Mouse (Mus musculus) midbrain, embryonic 11.5 days (tissue): ENCODE data around the gene Abtb2. TPM values are rescaled to one million over a fixed set of nuclear protein-coding genes. Genes with fewer than 3 reads are reported as not detected.
A peak's percentile ranks its signal among the peaks of the same experiment; 100 is the strongest.

ENCODE experiments used
- ATAC-seq: fragments of 200-750 bp; cut with Nextera tagmentation; 2 replicates; pipeline ENCODE4 v1.8.0; 2017; ENCODE audit warnings: moderate TSS enrichment, moderate library complexity; ENCODE audit not compliant: low FRiP score
- DNase-seq: peaks from one replicate; pipeline ENCODE4 v3.0.0; 2015; ENCODE audit warnings: low spot score; ENCODE audit errors: missing footprints
- H3K27ac ChIP-seq: fragments of 300-500 bp; sonication (generic); 2 replicates; pipeline ENCODE4 v1.5.1; 2014; ENCODE audit warnings: low read depth, low read length
- H3K27me3 ChIP-seq: fragments of 300-500 bp; sonication (generic); 2 replicates; pipeline ENCODE4 v1.6.1; 2014; ENCODE audit warnings: mild to moderate bottlenecking, low read length, moderate library complexity, mixed read lengths; ENCODE audit not compliant: control insufficient read depth, insufficient read depth
- H3K36me3 ChIP-seq: fragments of 300-500 bp; sonication (generic); 2 replicates; pipeline ENCODE4 v1.6.1; 2014; ENCODE audit warnings: mild to moderate bottlenecking, low read length, moderate library complexity, mixed read lengths; ENCODE audit not compliant: control insufficient read depth, insufficient read depth
- H3K4me1 ChIP-seq: fragments of 300-500 bp; sonication (generic); 2 replicates; pipeline ENCODE4 v1.6.1; 2014; ENCODE audit warnings: low read length; ENCODE audit not compliant: control insufficient read depth, insufficient read depth
- H3K4me2 ChIP-seq: fragments of 300-500 bp; sonication (generic); 2 replicates; pipeline ENCODE4 v1.6.1; 2014; ENCODE audit warnings: mild to moderate bottlenecking, moderate library complexity
- H3K4me3 ChIP-seq: fragments of 300-500 bp; sonication (generic); 2 replicates; pipeline ENCODE4 v1.5.1; 2014; ENCODE audit warnings: low read depth, low read length
- H3K9ac ChIP-seq: fragments of 300-500 bp; sonication (generic); 2 replicates; pipeline ENCODE4 v1.6.1; 2014; ENCODE audit warnings: low read length
- H3K9me3 ChIP-seq: fragments of 300-500 bp; sonication (generic); 2 replicates; pipeline ENCODE4 v1.6.1; 2016; ENCODE audit warnings: low read length; ENCODE audit not compliant: control insufficient read depth
- WGBS: fragments of 180-500 bp; shearing (Covaris S2); extraction: QIAGEN DNeasy Blood & Tissue Kit; methylation state at CpG from one replicate; pipeline ENCODE4 v1.1.7; 2014; 5-methylcytosine and 5-hydroxymethylcytosine counted together
- polyA plus RNA-seq: library from polyadenylated mRNA; unstranded; fragments of >200 nt; fragmentation: Nextera tagmentation; extraction: Ambion mirVana; gene quantifications from 2 replicates; pipeline ENCODE4 v1.2.1, GENCODE M21; 2014

Gene Abtb2
- polyA plus RNA-seq, 1 experiment from 2014 or later, result 12.1 TPM

DNA sequence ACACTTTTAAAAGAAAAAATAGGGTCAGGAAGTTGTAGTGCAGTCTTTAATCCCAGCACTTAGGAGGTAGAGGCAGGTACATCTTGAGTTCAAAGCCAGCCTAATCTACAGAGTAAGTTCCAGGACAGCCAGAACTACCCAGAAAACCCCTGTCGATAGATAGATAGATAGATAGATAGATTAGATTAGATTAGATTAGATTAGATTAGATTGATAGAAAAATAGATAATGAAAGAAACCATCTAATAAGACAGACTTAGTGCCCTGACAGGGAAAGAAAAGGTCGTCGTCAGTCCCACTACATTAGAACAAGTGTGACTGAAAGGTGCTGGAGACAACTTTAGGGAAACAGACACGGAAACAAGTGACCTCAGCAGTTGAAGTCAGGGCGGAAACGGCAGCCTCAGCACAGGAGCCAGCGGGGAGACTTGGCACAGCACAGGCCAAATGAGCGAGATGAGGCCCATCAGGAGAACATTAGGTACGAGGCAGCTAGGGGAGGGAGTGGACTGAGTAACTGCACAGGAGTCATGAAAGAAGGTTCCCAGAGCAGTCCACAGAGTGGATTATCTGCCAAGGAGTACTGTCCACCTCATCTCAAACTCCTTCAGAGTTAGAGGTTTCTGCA lies 189.5 kb downstream of the Abtb2 start:
- no peak for DNase-seq

GRCm38 (mm10) chr2:103760421-103760820 lies 194.3 kb downstream of the Abtb2 start:
- ATAC-seq (peak; percentile 18), DNase-seq (no peak)
- Histone ChIP-seq H3K9ac (peak overlapping the region; percentile 70), H3K27ac (peak overlapping the region; percentile 44; the same call in 1 of the 2 replicates), H3K36me3 (no peaks in the 10 kb centered on the region), H3K27me3 (no peaks in the 10 kb centered on the region), H3K4me1 (peaks cover 6% of the 10 kb centered on the region; the same call in 1 of the 2 replicates), H3K9me3 (no peaks in the 10 kb centered on the region), H3K4me2 (peak overlapping the region; percentile 86), H3K4me3 (peak overlapping the region; percentile 78)
- 3% methylated on average over 12 of the region's 12 CpGs for WGBS

More for the DNA sequence above, 189.5 kb downstream of the Abtb2 start:
- 90% methylated on average over 9 of the region's 9 CpGs for WGBS
- no peak for ATAC-seq
- H3K27me3 ChIP-seq, result no peaks in the 10 kb centered on the region
- H3K4me2 ChIP-seq, result no peak overlapping the region
- 0 out of 2 replicates have a peak, but pooled peaks cover 2% of the 10 kb centered on the region for H3K4me1 ChIP-seq
- H3K36me3 ChIP-seq, result peaks cover 16% of the 10 kb centered on the region
- H3K9ac ChIP-seq, result no peak overlapping the region
- no peaks in the 10 kb centered on the region for H3K9me3 ChIP-seq
- H3K27ac ChIP-seq, result no peak overlapping the region
- H3K4me3 ChIP-seq, result no peak overlapping the region

DNA sequence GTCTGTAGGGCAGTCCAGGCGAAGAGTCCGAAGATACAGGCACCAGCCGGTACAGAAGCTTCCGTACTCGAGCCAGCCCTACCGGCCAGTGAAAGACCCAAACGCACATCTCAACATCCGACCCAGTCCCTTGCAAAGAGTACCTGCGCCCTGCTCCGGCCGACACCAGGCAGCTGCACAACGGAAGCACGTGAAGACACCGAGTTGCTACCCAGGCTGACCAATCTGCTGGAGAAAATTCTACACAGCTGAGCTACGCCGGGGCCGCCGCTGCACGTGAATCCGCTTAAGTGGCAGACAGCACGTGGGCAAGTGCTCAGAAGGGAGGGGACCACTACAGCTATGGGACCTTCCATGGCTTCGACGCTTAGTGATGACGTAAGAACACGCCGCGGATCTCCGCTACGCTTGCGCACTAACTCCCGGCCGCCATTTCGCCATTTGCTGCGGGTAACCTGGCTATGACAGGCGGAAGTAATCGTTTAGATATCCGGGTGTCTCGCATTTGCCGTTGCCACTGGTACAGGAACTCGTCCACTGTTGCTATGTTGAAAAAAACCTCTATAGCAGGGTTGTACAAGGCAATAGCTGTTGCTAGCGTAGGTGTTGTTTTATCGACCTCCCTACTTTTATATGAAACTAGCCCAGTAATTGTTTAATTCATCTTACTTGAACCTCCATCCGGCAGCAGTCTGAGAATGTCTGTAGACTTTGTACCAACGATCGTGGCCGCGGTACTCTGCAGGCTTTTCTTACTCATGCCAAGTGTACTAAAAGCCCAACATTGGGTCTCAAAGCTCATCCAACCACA lies 195.0 kb downstream of the Abtb2 start, which contains the start of gene Nat10:
Gene Nat10 (minus strand): TSS at position 365 of the 811 bp plus-strand sequence.
- peak; percentile 97 for ATAC-seq
- peak within 1 kb of the TSS; percentile 44; the same call in 1 of the 2 replicates for H3K27ac ChIP-seq
- under 1% methylated on average over 47 of the region's 47 CpGs for WGBS
- peak within 1 kb of the TSS; percentile 78 for H3K4me3 ChIP-seq
- peak; percentile 100 for DNase-seq
- H3K9me3 ChIP-seq, result no peaks in the 10 kb centered on the region
- H3K4me2 ChIP-seq, result peak within 1 kb of the TSS; percentile 86
- H3K27me3 ChIP-seq, result no peaks in the 10 kb centered on the region
- peaks cover 6% of the 10 kb centered on the region; the same call in 1 of the 2 replicates for H3K4me1 ChIP-seq
- peaks cover 3% of the 10 kb centered on the region; the same call in 1 of the 2 replicates for H3K36me3 ChIP-seq
- H3K9ac ChIP-seq, result peak within 1 kb of the TSS; percentile 70

GRCm38 (mm10) chr2:103761993-103762392 lies 195.9 kb downstream of the Abtb2 start:
- no peak overlapping the region for H3K9ac ChIP-seq
- no peaks in the 10 kb centered on the region for H3K9me3 ChIP-seq
- H3K4me2 ChIP-seq, result peak overlapping the region; percentile 86
- H3K36me3 ChIP-seq, result peaks cover 7% of the 10 kb centered on the region
- ATAC-seq (no peak), DNase-seq (peak; percentile 90)
- H3K27ac ChIP-seq, result no peak overlapping the region
- no peak overlapping the region for H3K4me3 ChIP-seq
- no peaks in the 10 kb centered on the region for H3K27me3 ChIP-seq
- peaks cover 6% of the 10 kb centered on the region; the same call in 1 of the 2 replicates for H3K4me1 ChIP-seq
- 41% methylated on average over 4 of the region's 4 CpGs for WGBS

GRCm38 (mm10) chr2:103762492-103762891 lies 196.4 kb downstream of the Abtb2 start:
- no peaks in the 10 kb centered on the region for H3K9me3 ChIP-seq
- H3K36me3 ChIP-seq, result peaks cover 8% of the 10 kb centered on the region
- DNase-seq (peak; percentile 90), ATAC-seq (no peak)
- no peak overlapping the region for H3K27ac ChIP-seq
- peaks cover 6% of the 10 kb centered on the region; the same call in 1 of the 2 replicates for H3K4me1 ChIP-seq
- H3K4me2 ChIP-seq, result no peak overlapping the region; the same call in 1 of the 2 replicates
- WGBS, result 59% methylated on average over 1 of the region's 1 CpGs
- no peak overlapping the region for H3K9ac ChIP-seq
- no peak overlapping the region for H3K4me3 ChIP-seq
- H3K27me3 ChIP-seq, result no peaks in the 10 kb centered on the region

Other genes starting within 250 kb of the Abtb2 start
- not detected in 2 replicates for gene Elf5, start 154.6 kb upstream of the Abtb2 start, polyA plus RNA-seq
- 149 and 157 TPM in 2 replicates for gene Cat, start 81.2 kb upstream of the Abtb2 start, polyA plus RNA-seq
- 22.8 and 24.2 TPM in 2 replicates for gene Nat10, start 195.0 kb downstream of the Abtb2 start, polyA plus RNA-seq
- 662 and 708 TPM in 2 replicates for gene Caprin1, start 231.3 kb downstream of the Abtb2 start, polyA plus RNA-seq